Mouse (Mus musculus) cerebellum, adult 2 months (tissue): ENCODE measurements around the gene Lin7a.

Experiments used
- CTCF ChIP-seq: fragments of 200-500 bp; IDR thresholded peaks from 2 replicates; pipeline ENCODE4 v1.5.1; 2011; ENCODE audit warnings: low read depth, mild to moderate bottlenecking, control low read depth, low read length, moderate library complexity, borderline replicate concordance; ENCODE audit not compliant: insufficient read depth
- POLR2A ChIP-seq: fragments of 200-500 bp; IDR thresholded peaks from 2 replicates; pipeline ENCODE4 v1.6.1; 2011; ENCODE audit warnings: low read length, control low read depth, borderline replicate concordance; ENCODE audit not compliant: insufficient read depth

GRCm38 (mm10) chr10:107344200-107344599 lies 72.7 kb downstream of the Lin7a start:
- TF ChIP-seq CTCF (no peak), POLR2A (no peak)
